Mouse (Mus musculus): ENCODE measurements around the gene Gm20388. TPM values are rescaled to one million over a fixed set of nuclear protein-coding genes. Genes with fewer than 3 reads are reported as not detected.

The Gm20388 gene
- total and polyA plus RNA-seq, 2 experiments from 2014 or later, result 51.3 TPM; not detected in 1

- peaks cover 3% of the 10 kb centered on the region for H3K36me3 ChIP-seq (ENCODE audit: insufficient read depth)
- no peak within 1 kb of the TSS for H3K4me2 ChIP-seq (ENCODE audit: low read depth)
- H3K4me1 ChIP-seq (ENCODE audit: insufficient read depth), result no peaks in the 10 kb centered on the region
- no peak for ATAC-seq
- TF ChIP-seq CTCF (IDR thresholded peaks at IDR 0.05; ENCODE audit: low read depth), result no peak
- H3K9ac ChIP-seq, result no peak within 1 kb of the TSS
- H3K27me3 ChIP-seq (ENCODE audit: insufficient read depth, low read length), result no peaks in the 10 kb centered on the region
- DNase-seq, result no peak
- no peak within 1 kb of the TSS for H3K27ac ChIP-seq (ENCODE audit: low read depth, low read length)
- no peaks in the 10 kb centered on the region for H3K9me3 ChIP-seq (ENCODE audit: low read length)
- WGBS, result 88% methylated on average over 12 of the region's 12 CpGs
- H3K4me3 ChIP-seq (ENCODE audit: low read depth, low read length), result no peak within 1 kb of the TSS
These were observed 1633.7 kb downstream of the Gm20388 start, which contains the start of gene 1700018B08Rik for GRCm38 (mm10) chr8:121544276-121544785. 1700018B08Rik (minus strand) TSS chr8:121544320.

- WGBS, result 81% methylated on average over 11 of the region's 11 CpGs
- H3K4me1 ChIP-seq (ENCODE audit: insufficient read depth), result no peaks in the 10 kb centered on the region
- no peak overlapping the region for H3K27ac ChIP-seq (ENCODE audit: low read depth, low read length)
- no peak for ATAC-seq
- TF ChIP-seq CTCF (IDR thresholded peaks at IDR 0.05; ENCODE audit: low read depth), result no peak
- H3K27me3 ChIP-seq (ENCODE audit: insufficient read depth, low read length), result no peaks in the 10 kb centered on the region
- H3K36me3 ChIP-seq (ENCODE audit: insufficient read depth), result peaks cover 9% of the 10 kb centered on the region
- no peak overlapping the region for H3K9ac ChIP-seq
- no peaks in the 10 kb centered on the region for H3K9me3 ChIP-seq (ENCODE audit: low read length)
- no peak overlapping the region for H3K4me3 ChIP-seq (ENCODE audit: low read depth, low read length)
- no peak overlapping the region for H3K4me2 ChIP-seq (ENCODE audit: low read depth)
- no peak for DNase-seq
These were observed 1634.3 kb downstream of the Gm20388 start for GRCm38 (mm10) chr8:121544936-121545335.

- Histone ChIP-seq H3K4me3 (ENCODE audit: low read depth, low read length) (no peak overlapping the region), H3K9me3 (ENCODE audit: low read length) (no peaks in the 10 kb centered on the region), H3K36me3 (ENCODE audit: insufficient read depth) (peaks cover 30% of the 10 kb centered on the region), H3K4me2 (ENCODE audit: low read depth) (no peak overlapping the region), H3K9ac (no peak overlapping the region), H3K27ac (ENCODE audit: low read depth, low read length) (no peak overlapping the region), H3K27me3 (ENCODE audit: insufficient read depth, low read length) (no peaks in the 10 kb centered on the region), H3K4me1 (ENCODE audit: insufficient read depth) (no peaks in the 10 kb centered on the region)
- ATAC-seq, result peak; percentile 51; the same call in 1 of the 2 replicates
- peak; percentile 85 for DNase-seq
- 11% methylated on average over 7 of the region's 7 CpGs for WGBS
- peak; percentile 89 for TF ChIP-seq CTCF (IDR thresholded peaks at IDR 0.05; ENCODE audit: low read depth)
These were observed 1636.5 kb downstream of the Gm20388 start for GRCm38 (mm10) chr8:121547132-121547531.

GRCm38 (mm10) chr8:121550056-121550455 lies 1639.4 kb downstream of the Gm20388 start:
- H3K4me3 ChIP-seq (ENCODE audit: low read depth, low read length), result no peak overlapping the region
- no peak overlapping the region for H3K9ac ChIP-seq
- H3K9me3 ChIP-seq (ENCODE audit: low read length), result no peaks in the 10 kb centered on the region
- H3K4me1 ChIP-seq (ENCODE audit: insufficient read depth), result no peaks in the 10 kb centered on the region
- H3K4me2 ChIP-seq (ENCODE audit: low read depth), result no peak overlapping the region
- WGBS, result 91% methylated on average over 6 of the region's 6 CpGs
- ATAC-seq (no peak), DNase-seq (no peak)
- H3K27ac ChIP-seq (ENCODE audit: low read depth, low read length), result no peak overlapping the region
- peaks cover 52% of the 10 kb centered on the region for H3K36me3 ChIP-seq (ENCODE audit: insufficient read depth)
- no peaks in the 10 kb centered on the region for H3K27me3 ChIP-seq (ENCODE audit: insufficient read depth, low read length)
- no peak for TF ChIP-seq CTCF (IDR thresholded peaks at IDR 0.05; ENCODE audit: low read depth)

- no peaks in the 10 kb centered on the region for H3K9me3 ChIP-seq (ENCODE audit: low read length)
- H3K27me3 ChIP-seq (ENCODE audit: insufficient read depth, low read length), result no peaks in the 10 kb centered on the region
- peaks cover 58% of the 10 kb centered on the region for H3K36me3 ChIP-seq (ENCODE audit: insufficient read depth)
- ATAC-seq, result no peak
- no peak for DNase-seq
- H3K27ac ChIP-seq (ENCODE audit: low read depth, low read length), result no peak overlapping the region
- no peak overlapping the region for H3K4me3 ChIP-seq (ENCODE audit: low read depth, low read length)
- 75% methylated on average over 24 of the region's 24 CpGs for WGBS
- H3K9ac ChIP-seq, result no peak overlapping the region
- H3K4me1 ChIP-seq (ENCODE audit: insufficient read depth), result no peaks in the 10 kb centered on the region
- no peak overlapping the region for H3K4me2 ChIP-seq (ENCODE audit: low read depth)
- TF ChIP-seq CTCF (IDR thresholded peaks at IDR 0.05; ENCODE audit: low read depth), result no peak
These were observed 1640.7 kb downstream of the Gm20388 start for GRCm38 (mm10) chr8:121551065-121551985.

- no peak overlapping the region for H3K27ac ChIP-seq (ENCODE audit: low read depth, low read length)
- ATAC-seq, result no peak
- WGBS, result 86% methylated on average over 9 of the region's 9 CpGs
These were observed 1641.9 kb downstream of the Gm20388 start for GRCm38 (mm10) chr8:121552506-121552905.

More at GRCm38 (mm10) chr8:121552506-121552905, 1641.9 kb downstream of the Gm20388 start:
- Histone ChIP-seq H3K36me3 (ENCODE audit: insufficient read depth) (peaks cover 58% of the 10 kb centered on the region), H3K9me3 (ENCODE audit: low read length) (no peaks in the 10 kb centered on the region), H3K27me3 (ENCODE audit: insufficient read depth, low read length) (no peaks in the 10 kb centered on the region), H3K4me1 (ENCODE audit: insufficient read depth) (no peaks in the 10 kb centered on the region), H3K4me2 (ENCODE audit: low read depth) (no peak overlapping the region), H3K4me3 (ENCODE audit: low read depth, low read length) (no peak overlapping the region), H3K9ac (no peak overlapping the region)
- TF ChIP-seq CTCF (IDR thresholded peaks at IDR 0.05; ENCODE audit: low read depth), result no peak
- DNase-seq, result no peak

All from forebrain, postnatal 0 days (tissue).